9 mouse cellular contexts compared by ENCODE assay signal in the genomic region with DNA sequence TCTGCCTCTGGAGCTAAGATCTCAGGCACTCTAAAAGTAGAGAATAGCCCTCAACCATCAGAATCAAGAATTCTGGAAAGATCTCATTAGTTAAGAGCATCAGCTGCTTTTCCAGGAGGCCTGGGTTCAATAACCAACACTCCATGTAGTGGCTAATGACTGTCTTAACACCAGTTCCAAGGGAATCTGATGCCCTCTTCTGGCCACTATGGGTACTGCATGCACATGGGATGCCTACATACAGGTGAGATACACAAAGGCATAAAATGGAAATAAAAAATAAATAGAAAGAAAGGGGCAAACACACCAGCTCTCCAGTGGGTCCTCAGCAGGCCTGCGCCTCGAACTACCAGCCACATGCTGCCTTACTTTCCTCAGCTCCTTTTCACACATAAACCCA.
DNase-seq lines count a peak whose midpoint lies in the region; ATAC-seq and TF ChIP-seq lines count a peak whose summit lies in the region.
"Had no signal": no experiment of that assay in that cellular context is flagged by ENCODE, and none has a peak within 500 bp of the region (broad histone marks: within the 10 kb centered on the region; RNA-seq: fewer than 3 reads in every experiment).

No protein-coding gene starts in this region.

- DNase-seq in hindbrain, postnatal 0 days (ENCODE audit: low spot score): peak; percentile 44
- peak; percentile 32 to 33 for DNase-seq in B cell, adult 2 months
- peak; percentile 22 for DNase-seq in NIH3T3 (ENCODE audit: low read depth)
- peak; percentile 41 for DNase-seq in naive thymus-derived CD4-positive, alpha-beta T cell, adult 2 months (ENCODE audit: low read depth)
- no peak for DNase-seq in frontal cortex, postnatal 25 days (ENCODE audit: low spot score in 2 of 2)
- no peak for DNase-seq in left cerebral cortex, postnatal 4 days

- no peaks in the 10 kb centered on the region for H3K4me1 ChIP-seq in hindbrain, postnatal 0 days (ENCODE audit: insufficient read depth, low read length)
- peaks cover 7% of the 10 kb centered on the region; the same call in 1 of the 2 replicates for H3K4me1 ChIP-seq in hindbrain, embryonic 12.5 days

- no peak overlapping the region for H3K4me2 ChIP-seq in hindbrain, postnatal 0 days (ENCODE audit: low read depth, low read length)
- no peak overlapping the region for H3K4me2 ChIP-seq in hindbrain, embryonic 12.5 days (replicated peaks)

- no peak overlapping the region for H3K27ac ChIP-seq in hindbrain, postnatal 0 days
- H3K27ac ChIP-seq in hindbrain, embryonic 12.5 days: no peak overlapping the region
- H3K27ac ChIP-seq: macrophage had no signal

- peak; percentile 65 for TF ChIP-seq CTCF in hindbrain, postnatal 0 days (IDR thresholded peaks at IDR 0.05; ENCODE audit: low read depth)

- no peak overlapping the region for H3K9ac ChIP-seq in hindbrain, postnatal 0 days (replicated peaks; ENCODE audit: low read length)
- no peak overlapping the region for H3K9ac ChIP-seq in hindbrain, embryonic 12.5 days

- no peak overlapping the region for H3K4me3 ChIP-seq in hindbrain, postnatal 0 days (ENCODE audit: low read length)
- H3K4me3 ChIP-seq in hindbrain, embryonic 12.5 days: no peak overlapping the region
- H3K4me3 ChIP-seq: erythroblast, embryonic 14.5 days had no signal

- no peaks in the 10 kb centered on the region for H3K27me3 ChIP-seq in hindbrain, postnatal 0 days (ENCODE audit: insufficient read depth, low read length)
- no peaks in the 10 kb centered on the region for H3K27me3 ChIP-seq in hindbrain, embryonic 12.5 days

- no peaks in the 10 kb centered on the region for H3K9me3 ChIP-seq in hindbrain, postnatal 0 days (ENCODE audit: low read length)
- H3K9me3 ChIP-seq in hindbrain, embryonic 12.5 days (replicated peaks): 0 out of 2 replicates have a peak, but pooled peaks cover 4% of the 10 kb centered on the region

- no peak for ATAC-seq in hindbrain, postnatal 0 days
- ATAC-seq in hindbrain, embryonic 12.5 days (ENCODE audit: low FRiP score): no peak

- H3K36me3 ChIP-seq in hindbrain, postnatal 0 days (ENCODE audit: insufficient read depth, low read length): no peaks in the 10 kb centered on the region
- no peaks in the 10 kb centered on the region for H3K36me3 ChIP-seq in hindbrain, embryonic 12.5 days

- 90% methylated on average over 2 of the region's 2 CpGs for WGBS in hindbrain, postnatal 0 days
- 92% methylated on average over 2 of the region's 2 CpGs for WGBS in hindbrain, embryonic 12.5 days

- intact Hi-C loops in left cerebral cortex, postnatal 4 days (cut with DNase I): no loop called here

Comparison
In these comparisons a context has a peak if more than half of its experiments do, and no peak if none do; other contexts are left out.
1. DNase-seq: peak in hindbrain, postnatal 0 days (single experiment), B cell, adult 2 months (2 of 2), NIH3T3 (single experiment) and naive thymus-derived CD4-positive, alpha-beta T cell, adult 2 months (single experiment); none in frontal cortex, postnatal 25 days (0 of 2) and left cerebral cortex, postnatal 4 days (single experiment).